Mouse (Mus musculus): ENCODE measurements around the gene Hdgfl2. TPM values are rescaled to one million over a fixed set of nuclear protein-coding genes. Genes with fewer than 3 reads are reported as not detected.
"Not testable (repeated sequence)": the region's sequence is repeated elsewhere in the genome, so short reads cannot be mapped to it uniquely, and the experiment has no call there.

Hdgfl2 gene
- polyA plus RNA-seq, 1 experiment = 80.6 TPM

- no peak overlapping the region for H3K27ac ChIP-seq (ENCODE audit: control insufficient read depth, insufficient read depth, low read length)
- no peak for TF ChIP-seq CTCF (IDR thresholded peaks at IDR 0.05; ENCODE audit: borderline replicate concordance, control insufficient read depth, extremely low read depth, insufficient read depth, low read length, poor library complexity)
- TF ChIP-seq POLR2A (IDR thresholded peaks at IDR 0.05; ENCODE audit: control insufficient read depth, extremely low read depth, insufficient read depth, low read length, poor library complexity) = no peak
- H3K4me1 ChIP-seq (replicated peaks; ENCODE audit: control insufficient read depth, insufficient read depth, low read length) = no peaks in the 10 kb centered on the region
- H3K4me3 ChIP-seq (ENCODE audit: control insufficient read depth, insufficient read depth, low read length) = no peak overlapping the region
- H3K27me3 ChIP-seq (ENCODE audit: control insufficient read depth, insufficient read depth, low read length) = no peaks in the 10 kb centered on the region
- 97% methylated on average over 5 of the region's 5 CpGs for WGBS
- DNase-seq = no peak
- H3K36me3 ChIP-seq (ENCODE audit: control insufficient read depth, insufficient read depth, low read length) = peaks cover 14% of the 10 kb centered on the region
These were observed 22.7 kb downstream of the Hdgfl2 start for GRCm38 (mm10) chr17:56102158-56102557.

GRCm38 (mm10) chr17:56102927-56103326, 23.5 kb downstream of the Hdgfl2 start:
- DNase-seq = no peak
- TF ChIP-seq POLR2A (IDR thresholded peaks at IDR 0.05; ENCODE audit: control insufficient read depth, extremely low read depth, insufficient read depth, low read length, poor library complexity) (no peak), CTCF (IDR thresholded peaks at IDR 0.05; ENCODE audit: borderline replicate concordance, control insufficient read depth, extremely low read depth, insufficient read depth, low read length, poor library complexity) (no peak)
- no peak overlapping the region for H3K27ac ChIP-seq (ENCODE audit: control insufficient read depth, insufficient read depth, low read length)
- peaks cover 7% of the 10 kb centered on the region for H3K36me3 ChIP-seq (ENCODE audit: control insufficient read depth, insufficient read depth, low read length)
- no peak overlapping the region for H3K4me3 ChIP-seq (ENCODE audit: control insufficient read depth, insufficient read depth, low read length)
- H3K27me3 ChIP-seq (ENCODE audit: control insufficient read depth, insufficient read depth, low read length) = no peaks in the 10 kb centered on the region
- WGBS = 97% methylated on average over 9 of the region's 9 CpGs
- no peaks in the 10 kb centered on the region for H3K4me1 ChIP-seq (replicated peaks; ENCODE audit: control insufficient read depth, insufficient read depth, low read length)

GRCm38 (mm10) chr17:56103465-56104285, 24.2 kb downstream of the Hdgfl2 start:
- no peak for DNase-seq
- H3K4me3 ChIP-seq (ENCODE audit: control insufficient read depth, insufficient read depth, low read length) = no peak overlapping the region
- 98% methylated on average over 8 of the region's 8 CpGs for WGBS
- H3K27ac ChIP-seq (ENCODE audit: control insufficient read depth, insufficient read depth, low read length) = no peak overlapping the region
- TF ChIP-seq CTCF (IDR thresholded peaks at IDR 0.05; ENCODE audit: borderline replicate concordance, control insufficient read depth, extremely low read depth, insufficient read depth, low read length, poor library complexity) (no peak), POLR2A (IDR thresholded peaks at IDR 0.05; ENCODE audit: control insufficient read depth, extremely low read depth, insufficient read depth, low read length, poor library complexity) (no peak)
- no peaks in the 10 kb centered on the region for H3K27me3 ChIP-seq (ENCODE audit: control insufficient read depth, insufficient read depth, low read length)
- H3K36me3 ChIP-seq (ENCODE audit: control insufficient read depth, insufficient read depth, low read length) = peaks cover 6% of the 10 kb centered on the region
- no peaks in the 10 kb centered on the region for H3K4me1 ChIP-seq (replicated peaks; ENCODE audit: control insufficient read depth, insufficient read depth, low read length)

GRCm38 (mm10) chr17:56104821-56105220, 25.4 kb downstream of the Hdgfl2 start:
- H3K27me3 ChIP-seq (ENCODE audit: control insufficient read depth, insufficient read depth, low read length); DNase-seq; H3K4me3 ChIP-seq (ENCODE audit: control insufficient read depth, insufficient read depth, low read length); H3K36me3 ChIP-seq (ENCODE audit: control insufficient read depth, insufficient read depth, low read length); H3K27ac ChIP-seq (ENCODE audit: control insufficient read depth, insufficient read depth, low read length); H3K4me1 ChIP-seq (replicated peaks; ENCODE audit: control insufficient read depth, insufficient read depth, low read length): not testable (repeated sequence)
- WGBS = 93% methylated on average over 2 of the region's 5 CpGs

- H3K36me3 ChIP-seq (ENCODE audit: control insufficient read depth, insufficient read depth, low read length); H3K4me1 ChIP-seq (replicated peaks; ENCODE audit: control insufficient read depth, insufficient read depth, low read length); DNase-seq: not testable (repeated sequence)
These were observed 27.0 kb downstream of the Hdgfl2 start for GRCm38 (mm10) chr17:56106436-56106835.

GRCm38 (mm10) chr17:56106981-56107380, 27.5 kb downstream of the Hdgfl2 start:
- Histone ChIP-seq H3K4me1 (replicated peaks; ENCODE audit: control insufficient read depth, insufficient read depth, low read length) (no peaks in the 10 kb centered on the region), H3K4me3 (ENCODE audit: control insufficient read depth, insufficient read depth, low read length) (no peak overlapping the region), H3K27ac (ENCODE audit: control insufficient read depth, insufficient read depth, low read length) (no peak overlapping the region), H3K27me3 (ENCODE audit: control insufficient read depth, insufficient read depth, low read length) (no peaks in the 10 kb centered on the region), H3K36me3 (ENCODE audit: control insufficient read depth, insufficient read depth, low read length) (no peaks in the 10 kb centered on the region)
- 95% methylated on average over 4 of the region's 4 CpGs for WGBS
- TF ChIP-seq POLR2A (IDR thresholded peaks at IDR 0.05; ENCODE audit: control insufficient read depth, extremely low read depth, insufficient read depth, low read length, poor library complexity) = no peak
- no peak for TF ChIP-seq CTCF (IDR thresholded peaks at IDR 0.05; ENCODE audit: borderline replicate concordance, control insufficient read depth, extremely low read depth, insufficient read depth, low read length, poor library complexity)
- DNase-seq = no peak

More at GRCm38 (mm10) chr17:56106436-56106835, 27.0 kb downstream of the Hdgfl2 start:
- 100% methylated on average over 4 of the region's 4 CpGs for WGBS
- H3K4me3 ChIP-seq (ENCODE audit: control insufficient read depth, insufficient read depth, low read length); H3K27ac ChIP-seq (ENCODE audit: control insufficient read depth, insufficient read depth, low read length); H3K27me3 ChIP-seq (ENCODE audit: control insufficient read depth, insufficient read depth, low read length): not testable (repeated sequence)

- no peak for DNase-seq
- Histone ChIP-seq H3K27me3 (ENCODE audit: control insufficient read depth, insufficient read depth, low read length) (no peaks in the 10 kb centered on the region), H3K36me3 (ENCODE audit: control insufficient read depth, insufficient read depth, low read length) (no peaks in the 10 kb centered on the region), H3K27ac (ENCODE audit: control insufficient read depth, insufficient read depth, low read length) (no peak overlapping the region), H3K4me1 (replicated peaks; ENCODE audit: control insufficient read depth, insufficient read depth, low read length) (no peaks in the 10 kb centered on the region), H3K4me3 (ENCODE audit: control insufficient read depth, insufficient read depth, low read length) (no peak overlapping the region)
- 71% methylated on average over 2 of the region's 2 CpGs for WGBS
- TF ChIP-seq POLR2A (IDR thresholded peaks at IDR 0.05; ENCODE audit: control insufficient read depth, extremely low read depth, insufficient read depth, low read length, poor library complexity) (no peak), CTCF (IDR thresholded peaks at IDR 0.05; ENCODE audit: borderline replicate concordance, control insufficient read depth, extremely low read depth, insufficient read depth, low read length, poor library complexity) (no peak)
These were observed 28.3 kb downstream of the Hdgfl2 start for GRCm38 (mm10) chr17:56107736-56108135.

Data from thymus, adult 2 months (tissue).